Mouse (Mus musculus): ENCODE measurements around the gene Tada2a.

DNA sequence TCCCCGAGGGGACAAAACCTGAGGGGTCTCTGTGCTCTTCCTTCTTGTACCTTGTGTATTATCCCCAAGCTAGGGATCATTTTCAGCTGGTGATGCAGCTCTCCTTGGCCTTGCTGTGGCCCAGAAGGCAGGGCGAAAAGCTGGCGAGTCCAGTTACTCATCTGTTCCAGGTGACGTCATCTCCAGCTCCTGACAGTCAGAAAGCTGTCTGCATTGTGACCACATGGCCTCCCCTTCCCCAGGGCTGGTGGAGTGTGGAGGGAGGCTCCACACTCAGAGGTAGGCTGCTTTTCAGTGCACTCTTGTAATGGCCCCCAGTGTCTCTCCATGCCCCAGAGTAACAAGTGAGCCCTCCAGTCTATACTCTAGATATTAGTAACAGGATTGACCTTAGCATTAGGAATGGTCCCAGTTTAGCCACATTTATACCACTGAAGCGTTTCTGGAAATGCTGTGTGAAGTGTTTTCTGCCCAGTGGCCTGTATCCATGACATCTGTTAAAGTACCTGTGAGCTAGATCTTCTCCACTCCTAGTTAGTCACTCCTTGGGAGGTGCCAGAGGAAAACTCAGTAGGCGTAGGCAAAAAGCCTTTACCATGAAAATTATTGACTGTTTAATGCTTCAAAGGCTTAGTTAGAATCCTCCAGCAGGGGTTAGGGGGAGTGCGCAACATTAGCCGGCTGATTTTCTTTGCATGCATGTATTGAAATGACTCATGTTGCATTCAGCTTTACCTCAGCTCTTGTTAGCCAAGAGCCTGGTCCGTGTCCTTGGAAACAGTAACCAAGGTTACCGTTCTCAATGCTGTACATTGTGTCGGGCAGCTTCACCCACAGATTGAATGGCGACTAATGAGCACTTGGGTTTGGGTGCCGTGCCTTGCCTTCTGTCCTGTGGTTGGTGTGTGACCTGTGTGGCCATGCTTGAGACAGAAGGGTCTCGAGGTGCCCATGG, 86.3 kb downstream of the Tada2a start:
- TF ChIP-seq CTCF (IDR thresholded peaks at IDR 0.05; ENCODE audit: insufficient read depth, low read depth, low read length) (no peak), POLR2A (IDR thresholded peaks at IDR 0.05; ENCODE audit: insufficient read depth, low read depth, low read length) (no peak)
